Comparison of ENCODE assay signal across 9 mouse cellular contexts in the genomic region with DNA sequence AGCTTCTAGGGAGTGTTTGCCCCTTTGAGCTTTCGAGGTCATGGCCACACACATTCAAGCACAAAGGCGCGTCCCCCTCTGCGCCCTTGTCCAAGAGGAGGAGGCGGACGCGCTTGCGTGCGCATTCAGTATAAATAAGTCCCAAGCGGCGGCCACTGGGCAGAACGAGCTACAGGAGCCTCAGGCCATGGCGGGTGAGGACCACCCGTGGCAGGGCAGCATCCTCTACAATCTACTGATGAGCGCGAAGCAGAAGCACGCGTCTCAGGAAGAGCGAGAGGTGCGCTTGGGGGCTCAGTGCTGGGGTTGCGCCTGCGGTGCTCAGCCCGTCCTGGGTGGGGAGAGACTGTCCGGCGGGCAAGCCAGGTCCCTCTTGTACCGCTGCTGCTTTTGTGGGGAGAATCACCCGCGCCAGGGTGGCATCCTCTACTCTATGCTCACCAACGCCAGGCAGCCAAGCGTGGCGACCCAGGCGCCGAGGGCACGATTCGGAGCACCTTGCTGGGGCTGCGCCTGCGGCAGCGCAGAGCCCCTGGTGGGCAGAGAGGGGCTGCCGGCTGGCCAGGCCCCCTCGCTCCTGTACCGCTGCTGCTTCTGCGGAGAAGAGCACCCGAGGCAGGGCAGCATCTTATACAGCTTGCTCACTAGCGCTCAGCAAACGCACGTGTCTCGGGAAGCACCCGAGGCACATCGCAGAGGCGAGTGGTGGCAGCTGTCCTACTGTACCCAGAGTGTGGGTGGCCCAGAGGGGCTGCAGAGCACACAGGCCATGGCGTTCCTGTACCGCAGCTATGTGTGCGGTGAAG. TPM values are rescaled to one million over a fixed set of nuclear protein-coding genes. Genes with fewer than 3 reads are reported as not detected.
A peak's percentile ranks its signal among the peaks of the same experiment; 100 is the strongest.
DNase-seq lines count a peak whose midpoint lies in the region; ATAC-seq and TF ChIP-seq lines count a peak whose summit lies in the region.
"Had no signal": no experiment of that assay in that cellular context is flagged by ENCODE, and none has a peak within 500 bp of the region (broad histone marks: within the 10 kb centered on the region; RNA-seq: fewer than 3 reads in every experiment).

Gene Nr0b1 (plus strand): TSS at position 151 of the 806 bp plus-strand sequence.

- H3K4me1 ChIP-seq in kidney, postnatal 0 days (replicated peaks; ENCODE audit: insufficient read depth, low read length): 0 out of 2 replicates have a peak, but pooled peaks cover 3% of the 10 kb centered on the region
- no peaks in the 10 kb centered on the region for H3K4me1 ChIP-seq in hindbrain, embryonic 11.5 days (replicated peaks; ENCODE audit: control insufficient read depth, insufficient read depth, low read length)
- H3K4me1 ChIP-seq in midbrain, postnatal 0 days (ENCODE audit: insufficient read depth, low read length): no peaks in the 10 kb centered on the region
- no peaks in the 10 kb centered on the region for H3K4me1 ChIP-seq in cerebellum, adult 2 months (ENCODE audit: control insufficient read depth, insufficient read depth, low read length)
- H3K4me1 ChIP-seq in lung, adult 2 months (ENCODE audit: control insufficient read depth, insufficient read depth, low read length): no peaks in the 10 kb centered on the region

- no peak for TF ChIP-seq POLR2A in cerebellum, adult 2 months (IDR thresholded peaks at IDR 0.05; ENCODE audit: borderline replicate concordance, insufficient read depth, low read length)
- no peak for TF ChIP-seq POLR2A in lung, adult 2 months (IDR thresholded peaks at IDR 0.05; ENCODE audit: borderline replicate concordance, extremely low read depth, low read depth, low read length)

- H3K9me3 ChIP-seq in kidney, postnatal 0 days (replicated peaks; ENCODE audit: low read length): no peaks in the 10 kb centered on the region
- no peaks in the 10 kb centered on the region for H3K9me3 ChIP-seq in hindbrain, embryonic 11.5 days (ENCODE audit: control insufficient read depth, low read length)
- H3K9me3 ChIP-seq in midbrain, postnatal 0 days (ENCODE audit: low read length): no peaks in the 10 kb centered on the region

- DNase-seq in kidney, postnatal 0 days (ENCODE audit: low spot score): peak; percentile 7
- DNase-seq in kidney, adult 8-10 months: no peak
- DNase-seq in brain, adult 2 months (ENCODE audit: low read depth, low spot score): peak; percentile 1
- DNase-seq in hindbrain, embryonic 11.5 days (ENCODE audit: low spot score): peak; percentile 28
- peak; percentile 2 for DNase-seq in midbrain, postnatal 0 days (ENCODE audit: low spot score)
- no peak for DNase-seq in cerebellum, adult 2 months
- no peak for DNase-seq in urinary bladder, adult 18-20 months (ENCODE audit: low spot score in 2 of 2)
- no peak for DNase-seq in lung, adult 2 months

- peaks cover 6% of the 10 kb centered on the region; the same call in 1 of the 2 replicates for H3K27me3 ChIP-seq in kidney, postnatal 0 days (ENCODE audit: insufficient read depth, low read length)
- peaks cover 10% of the 10 kb centered on the region; the same call in 1 of the 2 replicates for H3K27me3 ChIP-seq in hindbrain, embryonic 11.5 days (ENCODE audit: control insufficient read depth, insufficient read depth, low read length)
- peaks cover 3% of the 10 kb centered on the region; the same call in 1 of the 2 replicates for H3K27me3 ChIP-seq in midbrain, postnatal 0 days (ENCODE audit: insufficient read depth, low read length)
- H3K27me3 ChIP-seq in cerebellum, adult 2 months (ENCODE audit: control insufficient read depth, insufficient read depth, low read length): no peaks in the 10 kb centered on the region

- H3K9ac ChIP-seq in kidney, postnatal 0 days (ENCODE audit: low read depth, low read length): no peak within 1 kb of the TSS
- H3K9ac ChIP-seq in hindbrain, embryonic 11.5 days (ENCODE audit: low read depth, low read length): no peak within 1 kb of the TSS
- H3K9ac ChIP-seq in midbrain, postnatal 0 days (replicated peaks; ENCODE audit: low read length, poor library complexity, severe bottlenecking): 0 out of 2 replicates have a peak within 1 kb of the TSS, but pooled peaks have one; percentile 39

- H3K27ac ChIP-seq in kidney, postnatal 0 days: no peak within 1 kb of the TSS
- no peak within 1 kb of the TSS for H3K27ac ChIP-seq in hindbrain, embryonic 11.5 days (ENCODE audit: low read depth, low read length)
- H3K27ac ChIP-seq in midbrain, postnatal 0 days (ENCODE audit: low read depth, low read length): no peak within 1 kb of the TSS
- no peak within 1 kb of the TSS for H3K27ac ChIP-seq in cerebellum, adult 2 months (ENCODE audit: insufficient read depth, low read length)

- H3K4me2 ChIP-seq in kidney, postnatal 0 days (ENCODE audit: low read length): peak within 1 kb of the TSS; percentile 44
- peak within 1 kb of the TSS; percentile 77 for H3K4me2 ChIP-seq in hindbrain, embryonic 11.5 days (replicated peaks; ENCODE audit: low read depth, low read length)
- H3K4me2 ChIP-seq in midbrain, postnatal 0 days (ENCODE audit: low read depth, low read length, poor library complexity, severe bottlenecking): peak within 1 kb of the TSS; percentile 86

- no peak for TF ChIP-seq CTCF in kidney, postnatal 0 days (IDR thresholded peaks at IDR 0.05; ENCODE audit: low read depth)
- TF ChIP-seq CTCF in midbrain, postnatal 0 days (IDR thresholded peaks at IDR 0.05): no peak
- no peak for TF ChIP-seq CTCF in cerebellum, adult 2 months (IDR thresholded peaks at IDR 0.05; ENCODE audit: borderline replicate concordance, insufficient read depth, low read depth, low read length)
- no peak for TF ChIP-seq CTCF in lung, adult 2 months (IDR thresholded peaks at IDR 0.05; ENCODE audit: insufficient read depth, low read length)

- H3K36me3 ChIP-seq in kidney, postnatal 0 days (ENCODE audit: insufficient read depth, low read length): no peaks in the 10 kb centered on the region
- no peaks in the 10 kb centered on the region for H3K36me3 ChIP-seq in hindbrain, embryonic 11.5 days (ENCODE audit: control insufficient read depth, insufficient read depth, low read length)
- no peaks in the 10 kb centered on the region for H3K36me3 ChIP-seq in midbrain, postnatal 0 days (ENCODE audit: insufficient read depth, low read length)

- ATAC-seq in kidney, postnatal 0 days (replicated peaks; ENCODE audit: low FRiP score, low read depth): peak; percentile 63
- peak; percentile 79 for ATAC-seq in hindbrain, embryonic 11.5 days (ENCODE audit: low FRiP score)
- ATAC-seq in midbrain, postnatal 0 days (ENCODE audit: low FRiP score): peak; percentile 63

- peak within 1 kb of the TSS; percentile 11; the same call in 1 of the 2 replicates for H3K4me3 ChIP-seq in kidney, postnatal 0 days (replicated peaks; ENCODE audit: low read depth, low read length)
- H3K4me3 ChIP-seq in hindbrain, embryonic 11.5 days (ENCODE audit: low read depth, low read length): peak within 1 kb of the TSS; percentile 35
- H3K4me3 ChIP-seq in midbrain, postnatal 0 days (ENCODE audit: low read depth, low read length): peak within 1 kb of the TSS; percentile 43
- no peak within 1 kb of the TSS for H3K4me3 ChIP-seq in cerebellum, adult 2 months (replicated peaks; ENCODE audit: insufficient read depth, low read depth, low read length)
- H3K4me3 ChIP-seq in lung, adult 2 months (replicated peaks; ENCODE audit: extremely low read depth, low read depth, low read length): no peak within 1 kb of the TSS

- 30% methylated on average over 53 of the region's 53 CpGs for WGBS in kidney, postnatal 0 days
- WGBS in hindbrain, embryonic 11.5 days: 18% methylated on average over 51 of the region's 53 CpGs
- WGBS in midbrain, postnatal 0 days: 26% methylated on average over 52 of the region's 53 CpGs
- WGBS in cerebellum, adult 2 months: 7% methylated on average over 50 of the region's 53 CpGs
- WGBS in lung, adult 2 months: 33% methylated on average over 53 of the region's 53 CpGs

RNA-seq across cellular contexts. Expression of gene Nr0b1, which starts in this region (rescaled TPM):
- polyA plus RNA-seq in kidney, postnatal 0 days (2015; fragmentation: Nextera tagmentation; extraction: Ambion mirVana): 0.17 and 0.61 TPM in 2 replicates
- 0.19 TPM in 1 of 2 replicates, not detected in the other for polyA plus RNA-seq in hindbrain, embryonic 11.5 days (2014; fragmentation: Nextera tagmentation; extraction: Ambion mirVana)
- total RNA-seq in midbrain, postnatal 0 days (2014; rRNA removed): 0.16 and 0.57 TPM in 2 replicates
- 0.56 and 0.74 TPM in 2 replicates for polyA plus RNA-seq in midbrain, postnatal 0 days (2015; fragmentation: Nextera tagmentation; extraction: Ambion mirVana)
- 0.07 and 0.11 TPM in 2 replicates for polyA plus RNA-seq in cerebellum, adult 2 months (2012; rRNA removed)
- not detected in 2 replicates for polyA plus RNA-seq in lung, adult 2 months (2012; rRNA removed)
- total RNA-seq: layer of hippocampus, postnatal 36 days had no signal

Comparison
In these comparisons a context has a peak if more than half of its experiments do, and no peak if none do; other contexts are left out.
1. Peak in DNase-seq, ATAC-seq, H3K4me3 ChIP-seq and H3K4me2 ChIP-seq in kidney, postnatal 0 days; RNA of the gene not detected or under 1 TPM.
2. Peak in DNase-seq, ATAC-seq, H3K4me3 ChIP-seq and H3K4me2 ChIP-seq in hindbrain, embryonic 11.5 days; RNA of the gene not detected or under 1 TPM.
3. Peak in DNase-seq, ATAC-seq, H3K4me3 ChIP-seq, H3K9ac ChIP-seq and H3K4me2 ChIP-seq in midbrain, postnatal 0 days; RNA of the gene not detected or under 1 TPM.